Mouse (Mus musculus) bone marrow macrophage, adult 2 months (primary cell): ENCODE data around the gene Lrch1.

Source experiments
- CTCF ChIP-seq: IDR thresholded peaks from 2 replicates; pipeline ENCODE4 v1.5.1; 2012; ENCODE audit warnings: low read depth, mild to moderate bottlenecking, low read length, moderate library complexity
- POLR2A ChIP-seq: IDR thresholded peaks from 2 replicates; pipeline ENCODE4 v1.6.1; 2012; ENCODE audit warnings: mild to moderate bottlenecking, low read depth, low read length, borderline replicate concordance

GRCm38 (mm10) chr14:74996556-74996955 lies 48.9 kb upstream of the Lrch1 start:
- TF ChIP-seq CTCF, result no peak
- TF ChIP-seq POLR2A, result no peak
